Mouse (Mus musculus) left cerebral cortex, postnatal 10 days (tissue): ENCODE data around the gene Atl1. TPM values are rescaled to one million over a fixed set of nuclear protein-coding genes. Genes with fewer than 3 reads are reported as not detected.

ENCODE experiments used
- DNase-seq, 2 experiments: peaks; one replicate each; pipeline ENCODE4 v3.0.0; 2021 to 2022; ENCODE audit warnings: low spot score in 2 of 2, mixed read lengths in 1 of 2; ENCODE audit errors: extremely low spot score in 1 of 2
- intact Hi-C: fragments of 180-260 bp; cut with DNase I; formaldehyde crosslinking; loops from one replicate; pipeline ENCODE4 v1.15.1; 2025
- total RNA-seq, 2 experiments: library from RNA; stranded (reverse); gene quantifications; 2 replicates each; pipeline ENCODE4 v1.2.3; 2021

Atl1 gene
- 100 to 1,000 TPM; 225 to 235 TPM for total RNA-seq

GRCm38 (mm10) chr12:69892371-69893251, at the start of gene Atl1, which contains the start of gene Map4k5:
Gene Atl1 (plus strand): TSS chr12:69892614.
Gene Map4k5 (minus strand): TSS chr12:69893200.
- DNase-seq, result peak; percentile 82 to 95
- intact Hi-C loops, result loop anchor here (10.0 kb wide), 1 partner anchor 158 kb away; no protein-coding TSS in a partner anchor

- intact Hi-C loops, result no loop called here
- peak in 1 of 2 experiments; percentile 63 for DNase-seq
Observed at GRCm38 (mm10) chr12:69843531-69844445, 48.6 kb upstream of the Atl1 start.

DNA sequence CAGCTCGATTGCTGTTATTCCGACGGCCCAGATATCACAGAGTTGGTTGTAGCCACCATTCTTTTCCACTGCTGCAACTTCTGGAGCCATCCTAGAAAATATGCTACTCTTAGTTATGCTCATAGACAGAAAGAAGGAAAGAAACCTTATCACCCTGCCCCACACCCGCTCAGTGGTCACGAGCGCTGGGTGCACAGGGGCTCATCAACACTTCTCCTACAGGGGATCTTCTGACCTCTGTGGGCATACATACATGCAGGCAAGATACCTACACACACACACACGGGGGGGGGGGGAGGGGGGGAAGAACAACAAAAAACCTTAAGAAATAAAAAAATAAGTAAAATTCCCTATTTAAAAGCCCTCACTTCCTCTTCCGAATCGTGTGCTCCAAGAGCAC, 46.7 kb upstream of the Atl1 start:
- DNase-seq, result no peak
- intact Hi-C loops, result no loop called here

- intact Hi-C loops, result no loop called here
Observed at GRCm38 (mm10) chr12:69846499-69846898, 45.9 kb upstream of the Atl1 start.

GRCm38 (mm10) chr12:69848083-69848878, 44.1 kb upstream of the Atl1 start:
- intact Hi-C loops, result no loop called here
- no peak for DNase-seq

More at GRCm38 (mm10) chr12:69846499-69846898, 45.9 kb upstream of the Atl1 start:
- DNase-seq, result no peak

- intact Hi-C loops, result no loop called here
- DNase-seq, result no peak
Observed at GRCm38 (mm10) chr12:69852288-69852687, 40.1 kb upstream of the Atl1 start.

DNA sequence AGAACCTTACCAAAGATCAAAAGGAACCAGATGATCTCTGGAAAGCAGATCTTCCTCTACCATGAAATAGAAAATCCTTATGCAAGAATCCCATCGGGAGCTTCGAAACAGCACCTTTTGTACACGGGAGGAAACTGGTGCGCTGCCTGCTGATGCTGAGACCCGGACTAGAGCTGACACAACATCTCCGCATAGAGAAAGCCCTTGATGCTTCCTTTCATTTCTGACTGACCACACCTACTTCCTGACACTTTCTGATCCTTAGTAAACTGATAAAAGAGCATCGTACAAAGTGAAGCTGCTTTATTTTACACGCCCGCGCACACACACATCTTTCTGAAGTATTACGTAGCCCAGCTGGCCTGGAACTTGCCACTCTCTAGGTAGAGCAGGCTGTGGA, 39.0 kb upstream of the Atl1 start:
- intact Hi-C loops, result no loop called here
- DNase-seq, result no peak

GRCm38 (mm10) chr12:69853942-69854341, 38.5 kb upstream of the Atl1 start:
- intact Hi-C loops, result no loop called here
- no peak for DNase-seq

DNA sequence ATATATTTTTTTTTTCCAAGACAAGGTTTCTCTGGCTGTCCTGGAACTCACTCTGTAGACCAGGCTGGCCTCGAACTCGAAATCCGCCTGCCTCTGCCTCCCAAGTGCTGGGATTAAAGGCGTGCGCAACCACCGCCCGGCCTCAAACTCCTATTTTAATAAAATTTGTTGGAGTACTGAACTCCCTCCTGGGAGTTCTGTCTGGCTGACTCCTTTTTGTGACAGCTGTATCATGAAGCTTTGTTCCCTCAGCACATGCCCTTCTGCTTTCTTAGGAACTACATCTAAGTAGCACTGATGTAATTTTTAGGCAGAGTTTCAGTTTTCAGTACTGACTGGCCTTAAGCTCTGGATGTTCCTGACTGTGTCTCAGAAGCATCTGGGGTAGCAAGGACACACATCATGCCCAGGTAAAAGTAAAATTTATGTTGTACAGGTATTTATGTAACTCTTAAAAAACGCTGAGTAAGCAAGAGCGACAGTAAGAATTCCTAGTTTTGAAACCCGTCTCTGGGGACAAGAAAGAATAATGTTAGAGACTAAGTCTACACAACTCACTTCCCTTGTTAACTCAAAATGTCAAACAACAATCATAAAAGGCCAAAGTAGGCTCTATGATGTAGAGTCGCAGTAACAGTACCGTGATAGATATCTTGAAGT, 36.6 kb upstream of the Atl1 start:
- no peak for DNase-seq
- intact Hi-C loops, result no loop called here

- no peak for DNase-seq
- intact Hi-C loops, result no loop called here
Observed at GRCm38 (mm10) chr12:69856398-69856797, 36.0 kb upstream of the Atl1 start.

- DNase-seq, result no peak
- intact Hi-C loops, result no loop called here
Observed at GRCm38 (mm10) chr12:69857597-69857996, 34.8 kb upstream of the Atl1 start.

DNA sequence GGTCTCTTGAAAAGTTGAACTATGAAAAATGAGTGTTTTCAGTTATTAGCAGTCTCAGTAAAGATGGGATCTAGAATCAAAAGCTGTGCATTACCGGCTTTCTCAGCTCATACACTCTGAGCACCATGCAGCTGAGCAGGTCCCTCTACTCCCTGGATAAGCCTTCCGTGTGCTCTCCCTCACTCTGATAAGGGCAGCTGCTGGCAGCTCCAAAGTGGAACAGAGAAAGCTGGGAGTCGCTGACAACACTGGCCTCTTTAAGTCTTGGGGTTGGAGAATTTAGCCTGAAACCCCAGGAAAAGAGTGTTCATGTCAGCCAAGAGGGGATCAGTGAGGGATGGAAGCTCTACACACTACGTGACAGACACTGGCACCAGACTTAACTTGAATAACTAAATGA, 33.6 kb upstream of the Atl1 start:
- no peak for DNase-seq
- intact Hi-C loops, result no loop called here

GRCm38 (mm10) chr12:69863505-69863904, 28.9 kb upstream of the Atl1 start:
- intact Hi-C loops, result no loop called here
- DNase-seq, result no peak

- no peak for DNase-seq
- intact Hi-C loops, result no loop called here
Observed at GRCm38 (mm10) chr12:69864164-69864692, 28.2 kb upstream of the Atl1 start.

GRCm38 (mm10) chr12:69867338-69867737, 25.1 kb upstream of the Atl1 start:
- intact Hi-C loops, result no loop called here
- DNase-seq, result no peak

DNA sequence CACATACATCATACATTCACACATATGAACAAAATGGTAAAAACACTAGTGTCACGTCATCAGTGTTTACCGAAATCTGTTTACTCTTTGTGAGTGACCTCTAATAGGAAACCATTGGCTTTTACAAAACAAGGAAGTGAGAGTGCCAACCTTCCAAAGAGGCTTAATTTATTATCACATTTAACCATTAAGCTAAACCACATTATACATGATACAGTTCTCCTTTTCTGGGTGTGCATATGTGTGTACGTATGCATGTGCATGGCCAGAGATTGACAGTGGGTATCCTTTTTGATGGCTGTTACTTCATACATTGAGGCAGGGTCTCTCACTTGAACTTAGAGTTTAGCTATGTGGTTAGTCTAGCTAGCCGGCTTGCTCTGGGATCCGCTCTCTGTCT, 20.8 kb upstream of the Atl1 start:
- intact Hi-C loops, result no loop called here

GRCm38 (mm10) chr12:69877842-69878363, 14.5 kb upstream of the Atl1 start:
- DNase-seq, result no peak
- intact Hi-C loops, result no loop called here

More for the DNA sequence above, 20.8 kb upstream of the Atl1 start:
- no peak for DNase-seq

DNA sequence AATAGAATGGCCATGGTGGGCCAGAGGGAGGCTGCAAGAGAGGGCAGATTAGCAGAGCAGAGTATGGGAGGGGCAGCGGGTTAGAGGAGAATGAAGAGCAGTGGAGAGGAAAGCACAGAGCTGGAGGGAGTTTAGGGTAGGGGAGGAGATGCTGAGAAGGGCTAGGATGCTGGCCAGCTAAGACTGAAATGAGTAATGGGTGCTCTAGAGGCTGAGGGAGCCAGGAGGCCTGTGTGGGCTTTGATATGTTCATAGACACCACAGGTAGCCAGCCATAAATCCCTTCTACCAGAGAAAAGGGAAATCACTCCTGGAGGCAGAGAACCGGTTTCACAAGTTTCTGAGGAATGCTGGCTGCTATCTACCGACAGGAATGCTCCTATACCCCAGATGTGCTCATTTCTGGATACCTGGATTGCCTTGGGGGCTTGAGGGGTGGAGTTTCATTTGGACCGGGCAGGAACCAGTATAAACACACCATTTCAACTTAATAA, 13.2 kb upstream of the Atl1 start:
- intact Hi-C loops, result no loop called here
- no peak for DNase-seq
